Mouse (Mus musculus) olfactory bulb, adult 2 months (tissue): Measurements from ENCODE around the gene Ctcf. TPM values are rescaled to one million over a fixed set of nuclear protein-coding genes. Genes with fewer than 3 reads are reported as not detected.

Source experiments
- H3K27ac ChIP-seq: fragments of 200-500 bp; 2 replicates; pipeline ENCODE4 v1.5.1; 2012; ENCODE audit warnings: low read depth, low read length; ENCODE audit not compliant: insufficient read depth
- H3K4me1 ChIP-seq: fragments of 200-500 bp; 2 replicates; pipeline ENCODE4 v1.6.1; 2012; ENCODE audit warnings: low read length; ENCODE audit not compliant: control insufficient read depth, insufficient read depth
- H3K4me3 ChIP-seq: fragments of 200-500 bp; 2 replicates; pipeline ENCODE4 v1.5.1; 2012; ENCODE audit warnings: mild to moderate bottlenecking, low read depth, low read length, moderate library complexity; ENCODE audit not compliant: insufficient read depth
- CTCF ChIP-seq: fragments of 200-500 bp; IDR thresholded peaks from 2 replicates; pipeline ENCODE4 v1.5.1; 2012; ENCODE audit warnings: low read depth, mild to moderate bottlenecking, low read length, moderate library complexity; ENCODE audit not compliant: insufficient read depth
- POLR2A ChIP-seq: fragments of 200-500 bp; IDR thresholded peaks from 2 replicates; pipeline ENCODE4 v1.6.1; 2012; ENCODE audit warnings: mild to moderate bottlenecking, low read depth, low read length, moderate library complexity; ENCODE audit not compliant: insufficient read depth
- WGBS: fragments of 180-500 bp; shearing (Covaris S2); methylation state at CpG from one replicate; pipeline ENCODE4 v1.1.7; 2018; 5-methylcytosine and 5-hydroxymethylcytosine counted together
- polyA plus RNA-seq: library from polyadenylated mRNA; stranded (reverse); fragments of >200 nt; gene quantifications from 2 replicates; pipeline ENCODE4 v1.2.4, GENCODE M21; 2012; ENCODE audit warnings: low replicate concordance; ENCODE audit not compliant: missing spikeins, insufficient read depth, insufficient read length

Gene Ctcf
- polyA plus RNA-seq, 1 experiment = not detected

DNA sequence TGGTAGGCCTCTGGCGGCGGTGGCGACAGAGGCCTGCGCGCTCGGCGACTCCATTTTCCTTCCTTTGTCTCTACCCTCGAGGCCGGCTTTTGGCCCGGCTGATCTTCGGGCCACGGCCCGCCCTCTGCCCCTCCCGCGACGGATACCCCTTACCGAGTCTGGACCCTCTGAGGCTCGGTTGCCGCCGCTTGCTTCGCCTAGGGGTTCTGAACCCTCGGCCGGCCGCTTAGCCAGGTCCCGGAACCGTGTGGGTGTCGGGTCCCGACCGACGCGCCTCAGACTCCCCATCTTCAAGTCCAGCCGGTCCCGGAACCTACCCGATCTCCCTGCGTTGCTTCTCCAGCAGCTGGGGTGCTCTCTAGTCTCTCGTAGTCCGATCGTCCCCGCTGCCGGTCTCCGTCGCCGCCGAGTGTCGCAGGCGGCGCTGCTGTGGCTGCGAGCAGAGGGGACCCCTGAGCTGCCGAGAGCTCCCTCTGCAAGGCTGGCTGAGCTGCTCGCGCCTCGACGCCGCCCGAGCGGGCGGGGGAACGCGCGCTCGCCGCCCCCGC lies 669 bp downstream of the Ctcf start, which contains the start of gene Agrp:
Gene Agrp, minus strand, starts transcription at position 431 of the 548 bp plus-strand sequence.
- Histone ChIP-seq H3K27ac (peak within 1 kb of the TSS; percentile 94), H3K4me1 (peaks cover 5% of the 10 kb centered on the region), H3K4me3 (peak within 1 kb of the TSS; percentile 80)
- WGBS = under 1% methylated on average over 63 of the region's 63 CpGs
- TF ChIP-seq POLR2A = peak; percentile 70
- no peak; the same call in 1 of the 2 replicates for TF ChIP-seq CTCF

DNA sequence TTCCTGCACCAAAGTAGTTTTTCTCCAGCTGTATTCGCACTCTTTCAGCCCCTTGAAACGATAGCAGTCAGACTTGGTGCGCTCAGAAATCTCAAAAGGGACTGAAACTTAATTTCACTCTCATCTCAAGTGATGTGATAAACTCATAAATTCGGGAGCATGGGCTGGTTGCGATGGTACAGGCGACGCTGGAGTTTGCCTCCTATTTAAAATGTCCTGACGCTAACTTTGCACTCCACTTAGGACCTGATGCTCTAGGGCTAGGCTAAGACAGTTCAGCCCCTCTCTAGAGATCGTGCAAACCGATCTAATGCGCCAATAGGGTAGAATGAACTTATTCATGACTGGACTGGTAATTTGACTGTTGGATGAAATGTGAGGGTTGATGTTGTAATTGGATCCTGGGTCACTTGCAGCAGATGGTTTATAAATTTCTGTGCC lies 1.3 kb downstream of the Ctcf start:
- H3K4me3 ChIP-seq = peak overlapping the region; percentile 80
- no peak for TF ChIP-seq CTCF
- no peak for TF ChIP-seq POLR2A
- under 1% methylated on average over 11 of the region's 11 CpGs for WGBS
- peaks cover 5% of the 10 kb centered on the region for H3K4me1 ChIP-seq
- peak overlapping the region; percentile 10; the same call in 1 of the 2 replicates for H3K27ac ChIP-seq

GRCm38 (mm10) chr8:105638510-105638909 lies 2.1 kb downstream of the Ctcf start:
- no peak overlapping the region for H3K4me3 ChIP-seq
- TF ChIP-seq CTCF (no peak), POLR2A (no peak)
- no peak overlapping the region for H3K27ac ChIP-seq
- 70% methylated on average over 4 of the region's 4 CpGs for WGBS
- H3K4me1 ChIP-seq = peaks cover 5% of the 10 kb centered on the region

DNA sequence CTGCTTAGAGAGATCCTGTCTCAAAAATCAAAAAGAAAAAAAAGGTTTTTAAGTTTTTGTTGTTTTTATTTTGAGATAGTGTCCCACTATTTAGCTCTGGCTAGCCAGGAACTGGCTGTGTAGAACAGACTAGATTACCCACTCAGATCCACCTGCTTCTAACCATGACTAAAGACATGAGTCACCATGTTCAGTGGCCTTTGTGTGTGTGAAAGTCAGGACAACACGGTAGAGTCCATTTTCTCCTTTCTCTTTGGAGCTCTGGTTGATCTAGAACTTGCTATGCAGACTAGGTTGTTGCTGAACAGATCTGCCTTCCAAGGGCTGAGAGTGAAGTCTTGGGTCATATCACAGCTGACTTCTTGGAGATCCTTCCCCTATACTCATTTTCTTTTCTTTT lies 3.5 kb downstream of the Ctcf start:
- TF ChIP-seq CTCF (no peak), POLR2A (no peak)
- Histone ChIP-seq H3K4me1 (peaks cover 5% of the 10 kb centered on the region), H3K27ac (no peak overlapping the region), H3K4me3 (no peak overlapping the region)
- WGBS = 31% methylated on average over 1 of the region's 1 CpGs

- no peak overlapping the region for H3K4me3 ChIP-seq
- TF ChIP-seq POLR2A (no peak), CTCF (no peak)
- no peak overlapping the region for H3K27ac ChIP-seq
- peaks cover 5% of the 10 kb centered on the region for H3K4me1 ChIP-seq
- 19% methylated on average over 2 of the region's 2 CpGs for WGBS
These were observed 4.1 kb downstream of the Ctcf start for GRCm38 (mm10) chr8:105640511-105640910.

DNA sequence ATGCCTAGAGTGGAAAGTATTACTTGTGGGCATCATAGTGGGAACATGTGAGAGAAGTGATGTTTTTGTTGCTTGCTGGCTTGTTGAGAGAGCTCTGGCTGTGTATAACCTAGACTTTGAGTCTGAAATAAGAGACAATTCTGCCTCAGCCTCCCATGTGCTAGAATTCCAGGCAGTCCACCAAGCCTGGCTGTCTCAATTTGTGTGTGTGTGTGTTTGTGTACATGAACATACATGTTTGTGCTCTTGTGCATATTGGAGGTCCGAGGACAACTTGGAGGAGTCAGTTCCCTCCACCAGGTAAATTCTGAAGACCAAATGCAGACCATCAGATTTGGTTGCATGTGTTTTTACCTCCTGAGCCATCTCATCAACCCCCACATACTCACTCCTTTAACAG lies 8.8 kb downstream of the Ctcf start:
- no peak for TF ChIP-seq CTCF
- Histone ChIP-seq H3K27ac (no peak overlapping the region), H3K4me3 (no peak overlapping the region), H3K4me1 (peaks cover 2% of the 10 kb centered on the region; the same call in 1 of the 2 replicates)
- WGBS = 97% methylated on average over 1 of the region's 1 CpGs

- no peak overlapping the region for H3K4me3 ChIP-seq
- WGBS = 83% methylated on average over 1 of the region's 1 CpGs
- peak overlapping the region; percentile 44; the same call in 1 of the 2 replicates for H3K27ac ChIP-seq
- H3K4me1 ChIP-seq = peaks cover 2% of the 10 kb centered on the region; the same call in 1 of the 2 replicates
- TF ChIP-seq CTCF (no peak), POLR2A (no peak)
These were observed 12.6 kb downstream of the Ctcf start for GRCm38 (mm10) chr8:105648929-105649328.

- H3K4me1 ChIP-seq = no peaks in the 10 kb centered on the region
- TF ChIP-seq POLR2A (no peak), CTCF (no peak)
- no peak overlapping the region for H3K27ac ChIP-seq
- H3K4me3 ChIP-seq = no peak overlapping the region
These were observed 21.3 kb downstream of the Ctcf start for GRCm38 (mm10) chr8:105657641-105658040.

GRCm38 (mm10) chr8:105661167-105661566 lies 24.8 kb downstream of the Ctcf start:
- H3K27ac ChIP-seq = no peak overlapping the region
- TF ChIP-seq CTCF = no peak
- no peak for TF ChIP-seq POLR2A
- 53% methylated on average over 3 of the region's 3 CpGs for WGBS
- no peak overlapping the region for H3K4me3 ChIP-seq
- no peaks in the 10 kb centered on the region for H3K4me1 ChIP-seq

DNA sequence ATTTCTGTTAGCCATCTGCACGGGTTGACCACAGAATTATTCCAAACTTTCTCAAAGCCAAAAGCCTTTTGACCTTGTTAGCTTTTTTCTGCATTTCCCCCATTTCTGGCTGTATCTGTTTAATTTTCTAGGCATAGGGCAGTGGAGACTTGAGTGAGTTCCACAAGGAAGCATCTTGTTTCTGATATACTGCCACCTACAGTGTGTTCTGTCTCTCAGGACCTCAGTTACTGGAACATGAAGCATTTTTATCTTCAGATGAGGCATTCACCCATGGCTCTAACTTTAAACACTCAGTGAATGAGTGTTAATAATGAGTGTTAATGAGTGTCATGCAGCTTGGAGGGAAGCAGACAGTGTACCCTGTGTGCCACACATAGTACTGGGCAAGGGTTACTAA lies 41.5 kb downstream of the Ctcf start:
- peaks cover 2% of the 10 kb centered on the region; the same call in 1 of the 2 replicates for H3K4me1 ChIP-seq
- H3K4me3 ChIP-seq = no peak overlapping the region
- no peak for TF ChIP-seq CTCF
- no peak for TF ChIP-seq POLR2A
- H3K27ac ChIP-seq = no peak overlapping the region
- WGBS = 73% methylated on average over 1 of the region's 1 CpGs
